Mouse (Mus musculus) layer of hippocampus, postnatal 36 days (tissue): ENCODE measurements around the gene Srsf1. TPM values are rescaled to one million over a fixed set of nuclear protein-coding genes. Genes with fewer than 3 reads are reported as not detected.

Experiments used
- DNase-seq, 2 experiments: peaks; one replicate each; pipeline ENCODE4 v3.0.0; 2022
- total RNA-seq, 2 experiments: library from RNA; stranded (reverse); gene quantifications; 2 replicates each; pipeline ENCODE4 v1.2.3; 2021

Gene Srsf1
- total RNA-seq, 2 experiments from 2014 or later: 232 to 248 TPM

DNA sequence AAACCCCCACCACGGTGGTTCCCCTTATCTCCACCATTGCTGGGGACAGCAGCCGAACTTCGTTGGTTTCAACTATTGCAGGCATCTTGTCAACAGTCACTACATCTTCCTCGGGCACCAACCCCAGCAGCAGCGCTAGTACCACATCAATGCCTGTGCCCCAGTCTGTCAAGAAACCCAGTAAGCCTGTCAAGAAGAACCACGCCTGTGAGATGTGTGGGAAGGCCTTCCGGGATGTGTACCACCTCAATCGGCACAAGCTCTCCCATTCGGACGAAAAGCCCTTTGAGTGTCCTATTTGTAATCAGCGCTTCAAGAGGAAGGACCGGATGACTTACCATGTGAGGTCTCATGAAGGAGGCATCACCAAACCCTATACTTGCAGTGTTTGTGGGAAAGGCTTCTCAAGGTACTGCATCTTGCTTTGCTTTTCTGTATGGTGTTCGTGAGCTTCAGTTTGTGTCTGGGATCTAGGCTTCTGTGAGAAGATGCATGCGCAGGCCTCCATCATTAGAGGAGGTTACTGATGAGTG is 26.2 kb downstream of the Srsf1 start:
- no peak for DNase-seq

- no peak for DNase-seq
Measured at GRCm38 (mm10) chr11:88075701-88076100, 28.5 kb downstream of the Srsf1 start.

GRCm38 (mm10) chr11:88076394-88076793 is 29.2 kb downstream of the Srsf1 start:
- DNase-seq: no peak

GRCm38 (mm10) chr11:88083699-88084098 is 36.5 kb downstream of the Srsf1 start:
- DNase-seq: no peak

- peak; percentile 83 to 86 for DNase-seq
Measured at GRCm38 (mm10) chr11:88086737-88087627, 39.8 kb downstream of the Srsf1 start.

DNA sequence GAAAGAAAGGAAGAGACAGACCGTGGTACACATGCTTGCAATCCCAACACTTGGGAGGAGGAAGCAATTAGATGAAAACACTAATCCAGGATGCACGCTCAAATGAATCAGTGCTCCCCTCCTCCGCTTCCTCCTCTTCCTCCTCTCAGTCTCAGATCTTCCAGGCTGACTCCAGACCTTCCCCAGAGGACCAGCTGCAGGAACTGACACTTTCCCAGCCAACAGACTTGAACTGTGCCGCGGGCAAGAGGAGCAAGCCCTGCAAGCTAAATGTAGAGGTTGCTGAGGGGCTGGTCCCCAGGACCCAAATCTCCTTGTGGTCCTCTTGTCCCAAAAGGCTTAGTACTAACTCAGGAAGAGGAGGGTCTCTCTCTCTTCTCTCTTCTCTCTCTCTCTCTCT is 42.0 kb downstream of the Srsf1 start:
- no peak for DNase-seq

GRCm38 (mm10) chr11:88090293-88090692 is 43.1 kb downstream of the Srsf1 start:
- no peak for DNase-seq

- DNase-seq: no peak
Measured at GRCm38 (mm10) chr11:88091949-88092348, 44.8 kb downstream of the Srsf1 start.

GRCm38 (mm10) chr11:88097173-88097572 is 50.0 kb downstream of the Srsf1 start:
- DNase-seq: no peak

GRCm38 (mm10) chr11:88098021-88098729 is 51.0 kb downstream of the Srsf1 start, which contains the start of gene Cuedc1:
Gene Cuedc1, plus strand, starts transcription at chr11:88098058.
- DNase-seq: no peak

DNA sequence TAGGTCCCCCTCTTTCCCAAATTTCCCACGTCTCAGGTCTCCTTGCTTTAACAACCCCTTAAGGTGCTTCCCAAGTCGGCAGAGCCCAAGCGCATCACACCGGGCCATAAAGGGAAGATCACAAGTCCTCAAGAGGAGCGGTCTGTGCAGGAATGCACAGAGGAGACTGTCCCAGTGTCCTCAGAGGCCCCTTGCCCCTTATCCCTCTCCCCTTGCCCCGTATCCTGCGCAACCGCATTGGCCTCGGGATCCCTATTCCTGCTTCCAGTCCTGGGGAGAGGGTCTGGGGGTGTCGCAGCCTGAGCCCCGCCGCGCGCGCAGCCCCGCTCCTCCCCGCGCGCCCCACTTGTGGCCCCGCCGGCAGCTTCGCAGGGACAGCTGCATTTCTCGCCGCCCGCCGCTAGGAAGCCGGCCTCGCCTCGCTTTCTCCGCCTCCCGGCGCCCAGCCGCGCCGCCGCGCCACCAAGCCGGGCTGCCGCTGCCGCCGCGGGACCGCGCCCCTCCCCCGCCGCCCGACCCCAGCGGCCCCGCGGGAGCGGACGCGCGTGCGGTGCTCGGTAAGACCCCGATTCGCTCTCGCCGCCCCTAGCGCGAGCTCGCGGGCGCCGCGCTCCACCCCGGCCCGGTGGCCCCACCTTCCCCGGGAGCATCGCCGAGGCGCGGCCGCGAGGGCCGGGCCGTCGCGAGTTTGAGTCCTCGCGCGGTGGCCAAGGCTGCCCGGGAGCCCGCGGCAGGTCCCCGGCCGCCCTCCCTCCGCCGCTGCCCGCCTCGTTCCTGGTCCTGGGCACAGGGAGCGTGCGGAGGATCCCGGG is 51.8 kb downstream of the Srsf1 start:
- peak; percentile 75 to 81 for DNase-seq

DNA sequence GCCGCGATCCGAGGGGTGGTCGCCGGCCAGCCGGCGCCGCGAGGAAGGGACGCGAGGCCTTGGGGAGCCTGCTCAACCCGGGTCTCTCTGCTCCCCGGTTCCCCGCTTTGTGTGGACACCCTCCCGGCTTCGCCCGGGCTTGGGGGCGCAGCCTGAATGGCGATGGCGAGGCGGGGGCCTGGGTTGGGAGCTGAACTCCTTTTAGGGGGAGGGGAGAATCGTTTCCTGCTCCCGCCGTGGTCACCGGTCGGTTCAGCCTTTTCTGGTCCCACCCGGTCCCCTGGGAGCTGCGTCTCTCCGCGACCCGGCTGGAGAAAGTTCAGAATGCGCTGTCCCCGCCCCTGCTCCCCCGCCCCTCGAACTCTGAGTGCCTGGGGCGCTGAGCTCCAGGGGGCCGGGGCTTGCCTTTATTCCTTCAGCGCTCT is 52.4 kb downstream of the Srsf1 start:
- DNase-seq: peak; percentile 42 to 54

GRCm38 (mm10) chr11:88100170-88100569 is 53.0 kb downstream of the Srsf1 start:
- no peak for DNase-seq

Other genes with a start within 250 kb of the Srsf1 start
- gene Lpo, start 219.1 kb upstream of the Srsf1 start, total RNA-seq: under 1 TPM; 0.12 to 0.18 TPM
- gene Mks1, start 194.2 kb upstream of the Srsf1 start, total RNA-seq: 1 to 10 TPM; 4.5 to 5.1 TPM
- not detected for gene Epx, start 171.8 kb upstream of the Srsf1 start, total RNA-seq
- not detected for gene Olfr462, start 155.1 kb upstream of the Srsf1 start, total RNA-seq
- not detected for gene Olfr463, start 150.0 kb upstream of the Srsf1 start, total RNA-seq
- gene Olfr464, start 126.4 kb upstream of the Srsf1 start, total RNA-seq: not detected
- 100 to 1,000 TPM; 446 to 473 TPM for gene Dynll2, start 59.8 kb upstream of the Srsf1 start, total RNA-seq
- gene Vezf1, start 20.9 kb downstream of the Srsf1 start, total RNA-seq: 10 to 100 TPM; 20.2 to 22.6 TPM
- 10 to 100 TPM; 27.9 to 31.4 TPM for gene Cuedc1, start 50.7 kb downstream of the Srsf1 start, total RNA-seq
- gene Mrps23, start 157.0 kb downstream of the Srsf1 start, total RNA-seq: 10 to 100 TPM; 67.6 to 78.7 TPM
- gene Ccdc182, start 246.7 kb downstream of the Srsf1 start, total RNA-seq: not detected